Comparison of ENCODE assay signal across 15 mouse cellular contexts in the genomic region with DNA sequence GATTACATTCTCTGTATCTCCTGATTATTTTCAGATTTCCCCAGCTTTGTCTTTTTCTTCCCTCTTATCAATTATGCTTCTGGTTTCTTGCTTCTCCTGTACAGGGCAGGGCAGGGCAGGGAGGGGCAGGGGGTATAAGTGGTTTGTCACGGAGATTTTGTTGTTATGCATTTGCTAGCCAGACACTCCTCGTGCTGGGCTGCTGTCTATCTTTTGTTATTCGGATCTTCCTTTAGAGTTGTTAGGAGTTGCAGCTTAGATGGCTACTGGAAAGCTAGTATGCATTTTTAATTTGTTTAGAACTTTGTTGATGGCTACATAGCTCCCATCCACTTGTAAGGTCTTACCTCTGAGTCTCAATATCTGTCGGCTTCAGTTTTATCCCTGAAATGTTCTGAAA.
"Had no signal": no experiment of that assay in that cellular context is flagged by ENCODE, and none has a peak within 500 bp of the region (broad histone marks: within the 10 kb centered on the region; RNA-seq: fewer than 3 reads in every experiment).

No protein-coding gene starts in this region.

- ATAC-seq: hindbrain, postnatal 0 days; intestine, embryonic 16.5 days had no signal

- DNase-seq: gastrocnemius, postnatal 14 days; gastrocnemius, postnatal 36 days; heart, adult 11 months; heart, adult 2 months; heart, postnatal 14 days; heart, postnatal 36 days; kidney, adult 11 months; kidney, adult 2 months; kidney, adult 9 months; kidney, postnatal 14 days; kidney, postnatal 36 days; liver; liver, embryonic 13.5 days had no signal
